Mouse (Mus musculus): ENCODE measurements around the gene Nphs2. TPM values are rescaled to one million over a fixed set of nuclear protein-coding genes. Genes with fewer than 3 reads are reported as not detected.

Gene Nphs2
- polyA plus RNA-seq (2012): 0.18 TPM in 1 of 2 replicates, not detected in the other

GRCm38 (mm10) chr1:156310630-156311029, at the start of gene Nphs2:
TSS of gene Nphs2 (plus strand) at chr1:156310727.

GRCm38 (mm10) chr1:156302911-156303749, 7.4 kb upstream of the Nphs2 start, which contains the start of gene Tdrd5:
TSS of gene Tdrd5 (minus strand) at chr1:156303664.

GRCm38 (mm10) chr1:156365740-156366139, 55.2 kb downstream of the Nphs2 start, which contains the start of gene Gm2000:
TSS of gene Gm2000 (plus strand) at chr1:156366040.

Other genes with a start within 250 kb of the Nphs2 start
- 0.01 and 0.02 TPM in 2 replicates for gene Fam163a, start 105.7 kb upstream of the Nphs2 start, polyA plus RNA-seq (2012)
- not detected in 2 replicates for gene Tdrd5, start 7.1 kb upstream of the Nphs2 start, polyA plus RNA-seq (2012)
- 1,119 and 1,451 TPM in 2 replicates for gene Gm2000, start 55.3 kb downstream of the Nphs2 start, polyA plus RNA-seq (2012)
- gene Axdnd1, start 110.4 kb downstream of the Nphs2 start, polyA plus RNA-seq (2012): not detected in 2 replicates
- 14.9 and 61.8 TPM in 2 replicates for gene Soat1, start 163.6 kb downstream of the Nphs2 start, polyA plus RNA-seq (2012)
- 0.27 and 0.50 TPM in 2 replicates for gene Gm10031, start 213.3 kb downstream of the Nphs2 start, polyA plus RNA-seq (2012)
- 18.2 and 28.4 TPM in 2 replicates for gene Abl2, start 248.1 kb downstream of the Nphs2 start, polyA plus RNA-seq (2012)